Mouse (Mus musculus) myocyte (in vitro differentiated cells): Measurements from ENCODE around the gene Krtap1-3.

Source experiments
- E2F4 ChIP-seq: IDR thresholded peaks from one replicate; pipeline ENCODE4 v1.6.1; 2011; ENCODE audit warnings: mild to moderate bottlenecking, control low read depth, moderate library complexity; ENCODE audit not compliant: insufficient read depth
- MAX ChIP-seq: IDR thresholded peaks from one replicate; pipeline ENCODE4 v1.6.1; 2011; ENCODE audit warnings: low read depth, mild to moderate bottlenecking, control low read depth
- MYOD1 ChIP-seq, 3 experiments: IDR thresholded peaks; one replicate each; pipeline ENCODE4 v1.6.1; 2011; ENCODE audit warnings: control low read depth in 2 of 3, low read depth in 2 of 3, mild to moderate bottlenecking in 2 of 3, moderate library complexity in 1 of 3; ENCODE audit not compliant: insufficient read length in 2 of 3, control insufficient read depth in 1 of 3
- MYOG ChIP-seq, 3 experiments: IDR thresholded peaks; one replicate each; pipeline ENCODE4 v1.6.1; 2011; ENCODE audit warnings: control low read depth in 2 of 3, low read depth in 2 of 3, mild to moderate bottlenecking in 2 of 3; ENCODE audit not compliant: insufficient read length in 2 of 3, control insufficient read depth in 1 of 3, insufficient read depth in 1 of 3
- POLR2A ChIP-seq: IDR thresholded peaks from one replicate; pipeline ENCODE4 v1.6.1; 2011; ENCODE audit warnings: low read depth, mild to moderate bottlenecking, control low read depth, moderate library complexity; ENCODE audit not compliant: insufficient read length
- POLR2AphosphoS2 ChIP-seq: IDR thresholded peaks from one replicate; pipeline ENCODE4 v1.6.1; 2011; ENCODE audit warnings: low read depth, control low read depth; ENCODE audit not compliant: insufficient read length
- REST ChIP-seq: IDR thresholded peaks from one replicate; pipeline ENCODE4 v1.6.1; 2011; ENCODE audit warnings: mild to moderate bottlenecking, control low read depth, moderate library complexity; ENCODE audit not compliant: insufficient read depth, insufficient read length
- SRF ChIP-seq: IDR thresholded peaks from one replicate; pipeline ENCODE4 v1.6.1; 2011; ENCODE audit warnings: low read depth; ENCODE audit not compliant: control insufficient read depth, insufficient read length
- TCF12 ChIP-seq: IDR thresholded peaks from one replicate; pipeline ENCODE4 v1.6.1; 2011; ENCODE audit warnings: mild to moderate bottlenecking, control low read depth; ENCODE audit not compliant: poor library complexity, insufficient read depth, severe bottlenecking
- TCF3 ChIP-seq: IDR thresholded peaks from one replicate; pipeline ENCODE4 v1.6.1; 2011; ENCODE audit warnings: low read depth, control low read depth; ENCODE audit not compliant: insufficient read length
- USF1 ChIP-seq: IDR thresholded peaks from one replicate; pipeline ENCODE4 v1.6.1; 2011; ENCODE audit warnings: low read depth, mild to moderate bottlenecking, control low read depth, moderate library complexity

DNA sequence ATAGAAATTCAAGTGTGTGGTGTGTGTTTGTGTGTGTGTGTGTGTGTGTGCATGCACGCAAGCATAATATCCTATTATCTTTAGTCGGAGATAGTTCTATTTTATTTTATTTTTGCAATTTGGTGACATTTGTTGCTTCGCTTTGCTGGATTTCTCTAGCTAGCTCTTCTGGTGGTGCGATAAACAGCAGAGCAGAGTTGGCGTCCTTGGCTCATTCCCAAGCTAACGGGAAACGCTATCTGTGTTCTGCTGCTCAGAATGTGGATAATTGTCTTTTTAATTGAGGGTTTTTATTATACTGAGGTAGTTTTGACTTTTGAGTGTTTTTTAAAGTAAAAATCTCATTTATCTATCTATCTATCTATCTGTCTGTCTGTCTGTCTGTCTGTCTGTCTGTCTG, 6.0 kb downstream of the Krtap1-3 start:
- TF ChIP-seq POLR2A: no peak
- TF ChIP-seq E2F4: no peak
- TF ChIP-seq MYOD1 (IDR thresholded peaks at IDR 0.05; ENCODE audit: control insufficient read depth in 1 of 3, insufficient read length in 2 of 3, low read depth in 2 of 3): no peak
- no peak for TF ChIP-seq TCF12
- no peak for TF ChIP-seq SRF
- TF ChIP-seq USF1: no peak
- TF ChIP-seq MYOG (IDR thresholded peaks at IDR 0.05; ENCODE audit: control insufficient read depth in 1 of 3, insufficient read depth in 1 of 3, insufficient read length in 2 of 3, low read depth in 2 of 3): no peak
- no peak for TF ChIP-seq POLR2AphosphoS2
- no peak for TF ChIP-seq MAX
- TF ChIP-seq REST: no peak
- no peak for TF ChIP-seq TCF3
